10 mouse cellular contexts compared by ENCODE assay signal in genomic region chr7:144415795-144416194, GRCm38 (mm10). TPM values are rescaled to one million over a fixed set of nuclear protein-coding genes. Genes with fewer than 3 reads are reported as not detected.
DNase-seq lines count a peak whose midpoint lies in the region; ATAC-seq and TF ChIP-seq lines count a peak whose summit lies in the region.
"Had no signal": no experiment of that assay in that cellular context is flagged by ENCODE, and none has a peak within 500 bp of the region (broad histone marks: within the 10 kb centered on the region; RNA-seq: fewer than 3 reads in every experiment).

No protein-coding gene starts in this region.

- H3K9me3 ChIP-seq in liver, embryonic 11.5 days (ENCODE audit: control insufficient read depth, low read length) = no peaks in the 10 kb centered on the region
- H3K9me3 ChIP-seq in liver, embryonic 14.5 days (ENCODE audit: control insufficient read depth, low read length) = no peaks in the 10 kb centered on the region
- H3K9me3 ChIP-seq: forebrain, embryonic 10.5 days had no signal

- no peaks in the 10 kb centered on the region for H3K36me3 ChIP-seq in liver, adult 2 months (ENCODE audit: control insufficient read depth, insufficient read depth, low read length)
- H3K36me3 ChIP-seq in liver, embryonic 11.5 days (ENCODE audit: control insufficient read depth, insufficient read depth, low read length) = no peaks in the 10 kb centered on the region
- H3K36me3 ChIP-seq in liver, embryonic 14.5 days (replicated peaks; ENCODE audit: control insufficient read depth, insufficient read depth, low read depth) = no peaks in the 10 kb centered on the region

- 61% methylated on average over 4 of the region's 4 CpGs for WGBS in liver, adult 2 months
- 61% methylated on average over 4 of the region's 4 CpGs for whole genome bisulfite sequencing in liver, embryonic 11.5 days
- WGBS in liver, embryonic 14.5 days (ENCODE audit: insufficient replicate concordance) = 60% methylated on average over 4 of the region's 4 CpGs

- ATAC-seq in liver, embryonic 11.5 days (replicated peaks; ENCODE audit: low FRiP score) = no peak
- no peak for ATAC-seq in liver, embryonic 14.5 days (ENCODE audit: insufficient read depth)
- ATAC-seq: CD4-positive, CD25-positive, alpha-beta regulatory T cell, adult 4 months had no signal

- no peak for TF ChIP-seq POLR2A in liver, adult 2 months (IDR thresholded peaks at IDR 0.05; ENCODE audit: extremely low read depth, insufficient read depth, low read length)

- no peak overlapping the region for H3K9ac ChIP-seq in liver, adult 2 months (ENCODE audit: low read depth, low read length)
- H3K9ac ChIP-seq in liver, embryonic 11.5 days (ENCODE audit: low read depth, low read length) = no peak overlapping the region
- H3K9ac ChIP-seq in liver, embryonic 14.5 days (replicated peaks) = no peak overlapping the region

- no peak for TF ChIP-seq EP300 in liver, embryonic 14.5 days (IDR thresholded peaks at IDR 0.05; ENCODE audit: low read depth)

- no peak overlapping the region for H3K4me2 ChIP-seq in liver, embryonic 11.5 days
- H3K4me2 ChIP-seq in liver, embryonic 14.5 days (ENCODE audit: low read depth) = no peak overlapping the region

- H3K4me3 ChIP-seq in liver, adult 2 months (ENCODE audit: insufficient read depth, low read depth, low read length) = no peak overlapping the region
- no peak overlapping the region for H3K4me3 ChIP-seq in liver, embryonic 11.5 days (ENCODE audit: low read depth, low read length)
- no peak overlapping the region for H3K4me3 ChIP-seq in liver, embryonic 14.5 days (ENCODE audit: insufficient read depth in 1 of 2, low read depth in 2 of 2, low read length in 2 of 2)
- H3K4me3 ChIP-seq: forebrain, embryonic 10.5 days had no signal

- DNase-seq in cerebellum, postnatal 14 days = peak; percentile 36 to 67
- no peak for DNase-seq in cerebellum, adult 9-11 months
- DNase-seq in liver, adult 2 months (ENCODE audit: extremely low read depth, low read depth, low spot score) = peak; percentile 61
- no peak for DNase-seq in liver, embryonic 11.5 days (ENCODE audit: low spot score)
- DNase-seq in R1 (ENCODE audit: low read depth, low spot score) = peak; percentile 81
- no peak for DNase-seq in liver, embryonic 14.5 days (ENCODE audit: low read depth in 3 of 3, low spot score in 3 of 3)
- no peak for DNase-seq in embryo, embryonic 11 days
- DNase-seq in frontal cortex, postnatal 25 days (ENCODE audit: low spot score in 2 of 2) = no peak

- H3K79me2 ChIP-seq in liver, adult 2 months (ENCODE audit: control insufficient read depth, insufficient read depth, low read length) = no peaks in the 10 kb centered on the region

- TF ChIP-seq CTCF in liver, adult 2 months (IDR thresholded peaks at IDR 0.05; ENCODE audit: low read depth, low read length) = peak; percentile 39
- peak; percentile 31 for TF ChIP-seq CTCF in liver, embryonic 14.5 days (IDR thresholded peaks at IDR 0.05; ENCODE audit: low read depth)

- no peaks in the 10 kb centered on the region for H3K27me3 ChIP-seq in liver, adult 2 months (ENCODE audit: control insufficient read depth, insufficient read depth, low read length)
- peaks cover 3% of the 10 kb centered on the region; the same call in 1 of the 2 replicates for H3K27me3 ChIP-seq in liver, embryonic 11.5 days (replicated peaks; ENCODE audit: control insufficient read depth, insufficient read depth, low read length)
- H3K27me3 ChIP-seq in liver, embryonic 14.5 days (ENCODE audit: control insufficient read depth, insufficient read depth, low read length) = no peaks in the 10 kb centered on the region

- H3K4me1 ChIP-seq in liver, adult 2 months (ENCODE audit: control insufficient read depth, insufficient read depth, low read length) = no peaks in the 10 kb centered on the region
- peaks cover 3% of the 10 kb centered on the region for H3K4me1 ChIP-seq in liver, embryonic 11.5 days (replicated peaks; ENCODE audit: control insufficient read depth, insufficient read depth, low read length)
- H3K4me1 ChIP-seq in liver, embryonic 14.5 days (replicated peaks; ENCODE audit: control insufficient read depth in 2 of 2, insufficient read depth in 2 of 2, low read length in 1 of 2) = no peaks in the 10 kb centered on the region

- H3K27ac ChIP-seq in liver, adult 2 months (replicated peaks; ENCODE audit: insufficient read depth, low read depth, low read length) = no peak overlapping the region
- H3K27ac ChIP-seq in liver, embryonic 11.5 days (ENCODE audit: low read depth, low read length) = no peak overlapping the region
- no peak overlapping the region for H3K27ac ChIP-seq in liver, embryonic 14.5 days
- H3K27ac ChIP-seq: forebrain, embryonic 10.5 days had no signal

RNA-seq across cellular contexts. Expression of gene Cttn, which starts 55.0 kb away (rescaled TPM):
- 26.6 and 27.1 TPM in 2 replicates for total RNA-seq in liver, adult 2 months (2014; rRNA removed)
- polyA plus RNA-seq in liver, adult 2 months (2012; rRNA removed) = 31.2 and 36.1 TPM in 2 replicates
- 101 and 106 TPM in 2 replicates for polyA plus RNA-seq in liver, embryonic 11.5 days (2014; fragmentation: Nextera tagmentation; extraction: Ambion mirVana)
- polyA plus RNA-seq in liver, embryonic 14.5 days (2012; rRNA removed) = 21.4 and 31.0 TPM in 2 replicates
- 31.5 and 32.3 TPM in 2 replicates for polyA plus RNA-seq in liver, embryonic 14.5 days (2014; fragmentation: Nextera tagmentation; extraction: Ambion mirVana)

Comparison
In these comparisons a context has a peak if more than half of its experiments do, and no peak if none do; other contexts are left out.
1. DNase-seq: peak in cerebellum, postnatal 14 days (2 of 2), liver, adult 2 months (single experiment) and R1 (single experiment); none in cerebellum, adult 9-11 months (single experiment), liver, embryonic 11.5 days (single experiment), liver, embryonic 14.5 days (0 of 3), embryo, embryonic 11 days (single experiment) and frontal cortex, postnatal 25 days (0 of 2).